Mouse (Mus musculus) cerebellum, adult (tissue): ENCODE measurements around the gene Bcar3.
A peak's percentile ranks its signal among the peaks of the same experiment; 100 is the strongest.

Experiments
- ATAC-seq: cut with Nextera tagmentation; 2 replicates; pipeline ENCODE4 v1.9.2; 2017; ENCODE audit warnings: mild to moderate bottlenecking, moderate library complexity, mixed read lengths; ENCODE audit not compliant: insufficient number of reproducible peaks, low FRiP score, low TSS enrichment

Bcar3 gene

GRCm38 (mm10) chr3:122474796-122475195 is 180.9 kb downstream of the Bcar3 start:
- ATAC-seq = no peak

GRCm38 (mm10) chr3:122475735-122476134 is 181.8 kb downstream of the Bcar3 start:
- ATAC-seq = no peak

GRCm38 (mm10) chr3:122476656-122477055 is 182.7 kb downstream of the Bcar3 start:
- no peak for ATAC-seq

- ATAC-seq = no peak
These were observed 183.6 kb downstream of the Bcar3 start for GRCm38 (mm10) chr3:122477541-122477940.

GRCm38 (mm10) chr3:122478735-122479134 is 184.8 kb downstream of the Bcar3 start:
- ATAC-seq = no peak

GRCm38 (mm10) chr3:122480065-122480675 is 186.2 kb downstream of the Bcar3 start:
- no peak for ATAC-seq

GRCm38 (mm10) chr3:122480986-122481385 is 187.1 kb downstream of the Bcar3 start:
- ATAC-seq = no peak

- no peak for ATAC-seq
These were observed 188.2 kb downstream of the Bcar3 start for GRCm38 (mm10) chr3:122481891-122482739.

GRCm38 (mm10) chr3:122483066-122483782 is 189.3 kb downstream of the Bcar3 start:
- ATAC-seq = peak; percentile 21; the same call in 1 of the 2 replicates

GRCm38 (mm10) chr3:122483783-122484130 is 189.8 kb downstream of the Bcar3 start:
- peak; percentile 6; the same call in 1 of the 2 replicates for ATAC-seq

- ATAC-seq = no peak
These were observed 190.4 kb downstream of the Bcar3 start for GRCm38 (mm10) chr3:122484301-122484700.

- ATAC-seq = no peak
These were observed 191.8 kb downstream of the Bcar3 start for GRCm38 (mm10) chr3:122485699-122486098.

GRCm38 (mm10) chr3:122486193-122486592 is 192.3 kb downstream of the Bcar3 start:
- no peak for ATAC-seq

GRCm38 (mm10) chr3:122488051-122488754 is 194.3 kb downstream of the Bcar3 start:
- no peak for ATAC-seq

GRCm38 (mm10) chr3:122490574-122490973 is 196.6 kb downstream of the Bcar3 start:
- ATAC-seq = no peak

- no peak for ATAC-seq
These were observed 198.1 kb downstream of the Bcar3 start for GRCm38 (mm10) chr3:122492006-122492405.

- no peak for ATAC-seq
These were observed 199.1 kb downstream of the Bcar3 start for GRCm38 (mm10) chr3:122492872-122493615.

- ATAC-seq = no peak
These were observed 200.8 kb downstream of the Bcar3 start for GRCm38 (mm10) chr3:122494764-122495163.

- ATAC-seq = no peak
These were observed 203.9 kb downstream of the Bcar3 start for GRCm38 (mm10) chr3:122497871-122498270.

- no peak for ATAC-seq
These were observed 204.6 kb downstream of the Bcar3 start for GRCm38 (mm10) chr3:122498528-122498927.
